Mouse (Mus musculus) adrenal gland, postnatal 10 days (tissue): ENCODE data around the gene Cmip. TPM values are rescaled to one million over a fixed set of nuclear protein-coding genes. Genes with fewer than 3 reads are reported as not detected.
A peak's percentile ranks its signal among the peaks of the same experiment; 100 is the strongest.

ENCODE experiments used
- DNase-seq: peaks from one replicate; pipeline ENCODE4 v3.0.0; 2021; ENCODE audit warnings: mixed read lengths
- total RNA-seq, 2 experiments: library from RNA; stranded (reverse); gene quantifications; 2 replicates each; pipeline ENCODE4 v1.2.3; 2021

Cmip gene
- total RNA-seq, 2 experiments from 2014 or later = 77.7 to 82.3 TPM

GRCm38 (mm10) chr8:117469431-117470341 lies 212.8 kb downstream of the Cmip start:
- DNase-seq = no peak

GRCm38 (mm10) chr8:117470342-117470781 lies 213.5 kb downstream of the Cmip start:
- peak; percentile 80 for DNase-seq

DNA sequence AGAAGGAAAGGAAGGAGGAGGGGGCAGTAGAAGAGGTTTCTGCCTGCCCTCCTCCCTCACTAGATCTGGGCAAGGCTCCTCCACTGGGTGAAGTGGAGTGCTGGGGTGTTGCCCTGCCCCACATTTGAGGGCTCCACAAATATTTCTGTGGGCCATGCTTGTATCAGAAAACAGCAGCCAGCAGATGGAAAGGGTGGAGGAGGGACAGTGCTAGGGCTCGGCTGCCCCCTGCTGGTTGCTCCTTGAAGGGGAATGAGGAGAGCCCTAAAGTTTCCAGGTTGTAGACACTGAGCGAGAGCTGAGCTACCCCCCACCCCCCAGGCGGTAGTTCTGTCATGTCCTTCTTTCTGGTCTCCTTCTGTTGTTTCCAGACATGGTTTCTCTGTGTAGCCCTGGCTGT lies 214.3 kb downstream of the Cmip start:
- peak; percentile 80 for DNase-seq

- DNase-seq = no peak
These were observed 214.8 kb downstream of the Cmip start for GRCm38 (mm10) chr8:117471655-117472054.

- no peak for DNase-seq
These were observed 215.5 kb downstream of the Cmip start for GRCm38 (mm10) chr8:117472332-117472731.

- DNase-seq = peak; percentile 96
These were observed 218.1 kb downstream of the Cmip start for GRCm38 (mm10) chr8:117474944-117475343.

DNA sequence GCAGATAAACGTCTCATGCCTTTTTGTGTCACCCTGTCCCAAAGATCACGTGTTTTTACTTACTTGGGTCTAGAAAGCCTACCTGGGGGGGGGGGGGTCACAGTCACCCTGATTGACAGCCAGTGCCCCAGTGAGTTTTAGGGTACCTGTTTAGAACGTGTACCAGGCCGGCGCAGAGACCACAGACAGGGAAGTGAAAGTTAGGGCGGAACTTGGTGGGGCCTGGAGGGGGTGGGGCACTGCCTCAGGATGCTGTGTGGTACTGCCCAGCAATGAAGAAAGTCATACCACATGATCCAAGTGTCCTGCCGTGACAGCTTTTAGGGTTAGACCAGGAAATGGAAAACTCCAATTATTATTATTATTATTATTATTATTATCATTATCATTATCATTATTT lies 219.0 kb downstream of the Cmip start:
- no peak for DNase-seq

GRCm38 (mm10) chr8:117478082-117478481 lies 221.2 kb downstream of the Cmip start:
- no peak for DNase-seq

GRCm38 (mm10) chr8:117479996-117480395 lies 223.1 kb downstream of the Cmip start:
- no peak for DNase-seq

- DNase-seq = no peak
These were observed 223.7 kb downstream of the Cmip start for GRCm38 (mm10) chr8:117480516-117480915.

- no peak for DNase-seq
These were observed 225.0 kb downstream of the Cmip start for GRCm38 (mm10) chr8:117481830-117482229.

DNA sequence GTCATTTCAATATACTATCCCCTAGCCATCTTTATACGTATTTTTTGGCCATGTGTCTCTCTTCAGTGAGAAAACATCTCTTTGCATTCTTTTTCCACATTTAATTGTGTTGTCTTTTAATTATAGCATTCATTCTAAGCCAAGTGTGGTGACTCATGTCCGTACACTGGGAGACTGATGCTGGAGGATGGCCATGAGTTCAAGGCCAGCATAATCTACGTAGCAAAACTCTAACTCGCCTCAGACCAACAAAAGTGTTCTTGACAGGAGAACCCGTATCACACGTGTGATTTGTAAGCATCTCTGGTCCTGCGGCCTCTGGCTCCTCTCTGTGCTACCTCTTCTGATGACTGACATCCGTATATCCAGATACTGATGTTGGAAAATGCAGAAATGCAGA lies 227.9 kb downstream of the Cmip start:
- peak; percentile 26 for DNase-seq

DNA sequence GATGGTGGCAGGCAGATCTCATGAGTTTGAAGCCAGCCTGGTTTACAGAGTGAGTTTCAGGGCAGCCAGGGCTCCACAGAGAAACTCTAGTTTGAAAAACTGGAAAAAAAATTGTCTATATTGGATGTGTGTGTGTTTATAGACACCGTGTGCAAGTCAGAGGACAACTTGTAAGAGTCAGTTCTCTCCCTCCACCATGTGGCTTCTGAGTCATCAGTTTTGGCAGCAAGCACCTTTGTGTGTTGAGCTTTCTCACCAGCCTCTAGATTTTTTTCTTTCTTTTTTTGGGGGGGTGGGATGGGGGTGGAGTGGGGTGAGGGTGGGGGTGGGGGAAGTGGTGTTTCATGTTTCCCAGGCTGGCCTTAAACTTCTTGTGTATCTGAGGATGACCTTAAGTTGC lies 228.5 kb downstream of the Cmip start:
- DNase-seq = no peak

- DNase-seq = no peak
These were observed 231.6 kb downstream of the Cmip start for GRCm38 (mm10) chr8:117488246-117489005.

DNA sequence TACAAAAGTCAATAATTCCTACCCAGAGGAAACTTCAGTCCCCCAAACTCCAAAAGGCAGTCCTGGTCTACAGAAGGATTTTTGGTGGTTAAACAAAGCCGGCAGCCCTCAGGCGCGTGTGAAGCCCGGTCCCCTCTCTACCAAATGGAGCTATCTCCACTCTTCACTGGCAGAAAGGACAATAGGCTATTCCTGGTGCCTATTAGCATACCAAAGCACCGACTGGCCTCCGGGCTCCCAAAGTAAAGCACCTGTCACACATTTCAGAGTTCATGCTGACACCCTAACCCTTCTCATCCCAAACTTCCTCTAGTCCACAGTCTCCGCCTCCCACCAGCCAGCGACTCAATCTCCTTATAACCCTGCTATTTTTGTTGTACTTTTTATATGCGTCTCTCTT lies 236.7 kb downstream of the Cmip start:
- DNase-seq = no peak

DNA sequence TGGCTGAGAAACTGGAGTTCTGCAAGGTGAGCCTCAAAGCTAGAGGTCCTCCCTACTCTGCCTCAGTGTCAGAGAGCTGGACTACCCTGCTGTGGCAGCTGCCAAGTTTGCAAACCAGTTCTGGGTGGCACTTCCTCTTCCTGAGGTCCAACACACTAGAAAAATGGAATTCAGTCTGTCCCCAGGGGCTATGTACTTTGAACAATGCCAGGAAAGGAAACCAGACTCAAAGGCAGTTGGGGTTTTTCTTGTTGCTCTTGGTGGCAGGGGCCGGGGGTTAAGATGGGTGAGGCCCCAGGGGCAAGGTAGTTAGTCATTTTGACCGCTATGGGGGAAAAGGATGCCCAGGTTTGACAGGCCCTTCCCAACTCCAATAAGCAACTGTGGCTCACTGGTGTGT lies 238.0 kb downstream of the Cmip start:
- DNase-seq = no peak

GRCm38 (mm10) chr8:117498179-117498914 lies 241.5 kb downstream of the Cmip start, which contains the start of gene Plcg2:
Plcg2 (plus strand) TSS chr8:117498291.
- DNase-seq = peak; percentile 57

DNA sequence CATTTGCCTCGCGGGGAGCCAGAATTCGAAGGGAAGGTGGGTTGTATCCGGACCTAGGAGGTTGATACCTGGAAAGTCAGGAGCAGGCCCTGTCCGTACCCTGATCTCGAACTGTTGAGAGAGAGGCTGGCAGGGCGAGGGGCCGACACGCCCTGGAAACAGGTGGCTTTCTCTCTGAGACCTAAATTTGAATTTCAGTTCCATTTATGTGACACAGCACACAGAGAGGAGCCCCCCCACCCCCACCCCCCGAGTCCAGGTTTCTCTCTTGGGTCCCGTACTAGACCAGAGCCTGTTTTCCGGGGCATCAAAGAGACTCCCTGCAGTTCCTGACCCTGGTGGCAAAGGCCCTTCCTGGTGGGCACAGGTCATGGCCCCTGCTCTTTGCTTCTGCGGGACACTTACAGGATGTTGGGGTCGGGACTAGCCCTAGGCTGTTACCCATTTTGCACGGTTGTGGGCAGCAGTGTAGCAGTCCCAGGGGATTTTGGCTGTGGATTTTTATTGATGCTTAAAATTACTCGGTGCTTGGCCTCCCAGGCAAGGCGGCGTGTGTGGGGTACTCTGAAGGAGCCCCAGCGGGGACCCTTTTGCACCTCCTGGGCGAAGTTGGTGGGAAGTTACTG lies 242.2 kb downstream of the Cmip start:
- DNase-seq = no peak

DNA sequence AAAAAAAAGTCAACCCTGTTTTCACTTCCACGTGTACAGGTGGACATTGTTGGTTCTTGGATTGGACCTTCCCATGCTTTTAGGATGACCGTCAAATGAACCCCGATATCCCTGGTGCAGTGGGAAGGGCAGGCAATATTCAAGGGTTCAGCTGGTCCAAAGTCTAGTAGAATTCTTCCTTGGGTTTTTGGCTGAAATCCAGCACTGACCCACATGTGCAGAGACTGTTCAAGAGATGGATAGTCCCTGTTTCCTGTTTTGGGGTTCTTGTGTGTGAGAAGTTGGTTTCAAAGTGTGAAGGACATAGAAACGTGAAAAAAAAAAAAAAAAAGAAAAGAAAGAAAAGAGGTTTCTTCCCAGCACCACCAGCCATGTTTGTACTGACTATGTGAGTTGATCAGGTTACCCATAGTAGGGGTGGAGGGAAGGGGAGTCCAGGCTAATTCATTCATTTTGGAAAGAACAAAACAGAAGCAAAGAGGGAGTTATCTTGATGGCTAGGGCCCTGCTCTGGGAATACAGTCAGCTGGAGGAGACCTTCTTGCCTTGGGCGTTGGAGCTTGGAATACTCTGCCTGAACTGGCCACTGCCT lies 243.5 kb downstream of the Cmip start:
- DNase-seq = no peak

- no peak for DNase-seq
These were observed 244.5 kb downstream of the Cmip start for GRCm38 (mm10) chr8:117501323-117501722.

- DNase-seq = no peak
These were observed 246.7 kb downstream of the Cmip start for GRCm38 (mm10) chr8:117503405-117504069.
